Mouse (Mus musculus) megakaryocyte, embryonic 14.5 days (primary cell): ENCODE results near the gene B3gnt5.

Source experiments
- FLI1 ChIP-seq: IDR thresholded peaks from 2 replicates; pipeline ENCODE4 v1.6.1; 2012; ENCODE audit warnings: low read length, inconsistent platforms, mixed read lengths
- GATA1 ChIP-seq: IDR thresholded peaks from 3 replicates; pipeline ENCODE4 v1.6.1; 2012; ENCODE audit warnings: mixed read lengths, low read length, inconsistent platforms, borderline replicate concordance

- TF ChIP-seq FLI1, result no peak
- no peak for TF ChIP-seq GATA1
Observed at GRCm38 (mm10) chr16:19766107-19766506, 6.1 kb downstream of the B3gnt5 start.
